10 mouse cellular contexts compared by ENCODE assay signal in genomic region chr12:86941734-86942486, GRCm38 (mm10). TPM values are rescaled to one million over a fixed set of nuclear protein-coding genes. Genes with fewer than 3 reads are reported as not detected.
A peak's percentile ranks its signal among the peaks of the same experiment; 100 is the strongest.
DNase-seq lines count a peak whose midpoint lies in the region; ATAC-seq lines count a peak whose summit lies in the region.
"Had no signal": no experiment of that assay in that cellular context is flagged by ENCODE, and none has a peak within 500 bp of the region (broad histone marks: within the 10 kb centered on the region; RNA-seq: fewer than 3 reads in every experiment).

No protein-coding gene starts in this region.

- H3K27ac ChIP-seq in heart, embryonic 13.5 days (replicated peaks), result peak overlapping the region; percentile 48
- peak overlapping the region; percentile 93 for H3K27ac ChIP-seq in midbrain, embryonic 15.5 days
- H3K27ac ChIP-seq in kidney, embryonic 16.5 days (ENCODE audit: low read length), result no peak overlapping the region
- H3K27ac ChIP-seq: liver, embryonic 13.5 days had no signal

- H3K36me3 ChIP-seq in heart, embryonic 13.5 days, result no peaks in the 10 kb centered on the region
- no peaks in the 10 kb centered on the region for H3K36me3 ChIP-seq in midbrain, embryonic 15.5 days (replicated peaks)
- no peaks in the 10 kb centered on the region for H3K36me3 ChIP-seq in kidney, embryonic 16.5 days (ENCODE audit: insufficient read depth, low read length)
- H3K36me3 ChIP-seq: liver, embryonic 13.5 days had no signal

- ATAC-seq in heart, embryonic 13.5 days (ENCODE audit: extremely low read depth, insufficient number of reproducible peaks, low FRiP score, low TSS enrichment), result no peak
- peak; percentile 83 for ATAC-seq in midbrain, embryonic 15.5 days (replicated peaks)
- no peak for ATAC-seq in kidney, embryonic 16.5 days (ENCODE audit: low FRiP score, low TSS enrichment)
- ATAC-seq in erythroblast, adult 5-6 weeks (replicated peaks; ENCODE audit: low FRiP score, poor library complexity, severe bottlenecking), result no peak

- DNase-seq in frontal cortex, adult 2 months (ENCODE audit: extremely low spot score in 1 of 2, low spot score in 1 of 2), result peak; percentile 54 to 68
- no peak for DNase-seq in frontal cortex, postnatal 10 days (ENCODE audit: low spot score in 2 of 2)
- DNase-seq in Muller cell, postnatal 12 days (ENCODE audit: inconsistent ontology term), result peak; percentile 83
- no peak for DNase-seq in frontal cortex, postnatal 36 days (ENCODE audit: low spot score in 2 of 2)
- DNase-seq: liver, embryonic 13.5 days had no signal

- H3K27me3 ChIP-seq in heart, embryonic 13.5 days (replicated peaks), result no peaks in the 10 kb centered on the region
- no peaks in the 10 kb centered on the region for H3K27me3 ChIP-seq in midbrain, embryonic 15.5 days (replicated peaks)
- H3K27me3 ChIP-seq in kidney, embryonic 16.5 days (ENCODE audit: insufficient read depth, low read length), result 0 out of 2 replicates have a peak, but pooled peaks cover 4% of the 10 kb centered on the region

- WGBS in heart, embryonic 13.5 days, result 54% methylated on average over 5 of the region's 5 CpGs
- 17% methylated on average over 5 of the region's 5 CpGs for WGBS in midbrain, embryonic 15.5 days
- 62% methylated on average over 5 of the region's 5 CpGs for WGBS in kidney, embryonic 16.5 days

- H3K4me1 ChIP-seq in heart, embryonic 13.5 days, result peaks cover 29% of the 10 kb centered on the region
- peaks cover 40% of the 10 kb centered on the region for H3K4me1 ChIP-seq in midbrain, embryonic 15.5 days
- H3K4me1 ChIP-seq in kidney, embryonic 16.5 days (ENCODE audit: insufficient read depth, low read length), result peaks cover 6% of the 10 kb centered on the region

- H3K9me3 ChIP-seq in heart, embryonic 13.5 days, result no peaks in the 10 kb centered on the region
- no peaks in the 10 kb centered on the region for H3K9me3 ChIP-seq in midbrain, embryonic 15.5 days
- H3K9me3 ChIP-seq in kidney, embryonic 16.5 days (ENCODE audit: low read length), result no peaks in the 10 kb centered on the region
- H3K9me3 ChIP-seq: liver, embryonic 13.5 days had no signal

- no peak overlapping the region for H3K9ac ChIP-seq in heart, embryonic 13.5 days
- H3K9ac ChIP-seq in midbrain, embryonic 15.5 days, result 0 out of 2 replicates have a peak overlapping the region, but pooled peaks have one; percentile 10
- H3K9ac ChIP-seq in kidney, embryonic 16.5 days (replicated peaks; ENCODE audit: low read length), result no peak overlapping the region
- H3K9ac ChIP-seq: liver, embryonic 13.5 days had no signal

- H3K4me2 ChIP-seq in heart, embryonic 13.5 days, result peak overlapping the region; percentile 39
- peak overlapping the region; percentile 28 for H3K4me2 ChIP-seq in midbrain, embryonic 15.5 days
- no peak overlapping the region for H3K4me2 ChIP-seq in kidney, embryonic 16.5 days (replicated peaks; ENCODE audit: low read depth, low read length)
- H3K4me2 ChIP-seq: liver, embryonic 13.5 days had no signal

- no peak overlapping the region for H3K4me3 ChIP-seq in heart, embryonic 13.5 days
- H3K4me3 ChIP-seq in midbrain, embryonic 15.5 days, result no peak overlapping the region
- no peak overlapping the region for H3K4me3 ChIP-seq in kidney, embryonic 16.5 days (ENCODE audit: low read length)
- H3K4me3 ChIP-seq: liver, embryonic 13.5 days had no signal

RNA-seq across cellular contexts. Expression of gene Cipc, which starts 4.9 kb away (rescaled TPM):
- polyA plus RNA-seq in frontal cortex, adult 2 months (2012; rRNA removed), result 76.1 and 78.2 TPM in 2 replicates
- 18.4 and 21.3 TPM in 2 replicates for polyA plus RNA-seq in heart, embryonic 13.5 days (2015; fragmentation: Nextera tagmentation; extraction: Ambion mirVana)
- 55.0 and 56.0 TPM in 2 replicates for polyA plus RNA-seq in midbrain, embryonic 15.5 days (2015; fragmentation: Nextera tagmentation; extraction: Ambion mirVana)
- polyA plus RNA-seq in kidney, embryonic 16.5 days (2015; fragmentation: Nextera tagmentation; extraction: Ambion mirVana), result 24.0 and 24.9 TPM in 2 replicates
- total RNA-seq in erythroblast, adult 5-6 weeks (2015; ENCODE audit: low replicate concordance), result 4.8 and 7.1 TPM in 2 replicates
- total RNA-seq in erythroblast, adult 5-6 weeks (2017; ENCODE audit: low replicate concordance), result 5.6 and 8.2 TPM in 2 replicates

RNA-seq across cellular contexts. Expression of gene Zdhhc22, which starts 48.3 kb away (rescaled TPM):
- polyA plus RNA-seq in frontal cortex, adult 2 months (2012; rRNA removed), result 35.4 and 41.3 TPM in 2 replicates
- polyA plus RNA-seq in heart, embryonic 13.5 days (2015; fragmentation: Nextera tagmentation; extraction: Ambion mirVana), result 0.04 and 0.09 TPM in 2 replicates
- 17.8 and 21.8 TPM in 2 replicates for polyA plus RNA-seq in midbrain, embryonic 15.5 days (2015; fragmentation: Nextera tagmentation; extraction: Ambion mirVana)
- 0.14 TPM in 1 of 2 replicates, not detected in the other for polyA plus RNA-seq in kidney, embryonic 16.5 days (2015; fragmentation: Nextera tagmentation; extraction: Ambion mirVana)
- total RNA-seq in erythroblast, adult 5-6 weeks (2015; ENCODE audit: low replicate concordance), result not detected in 2 replicates
- 0.43 TPM in 1 of 2 replicates, not detected in the other for total RNA-seq in erythroblast, adult 5-6 weeks (2017; ENCODE audit: low replicate concordance)
- polyA plus RNA-seq: liver, embryonic 13.5 days; testis, adult 2 months had no signal

RNA-seq across cellular contexts. Expression of gene Irf2bpl, which starts 57.3 kb away (rescaled TPM):
- 48.5 and 50.2 TPM in 2 replicates for polyA plus RNA-seq in frontal cortex, adult 2 months (2012; rRNA removed)
- polyA plus RNA-seq in heart, embryonic 13.5 days (2015; fragmentation: Nextera tagmentation; extraction: Ambion mirVana), result 32.7 and 34.1 TPM in 2 replicates
- 94.3 and 98.5 TPM in 2 replicates for polyA plus RNA-seq in midbrain, embryonic 15.5 days (2015; fragmentation: Nextera tagmentation; extraction: Ambion mirVana)
- 30.3 and 30.4 TPM in 2 replicates for polyA plus RNA-seq in kidney, embryonic 16.5 days (2015; fragmentation: Nextera tagmentation; extraction: Ambion mirVana)
- 0.21 and 0.77 TPM in 2 replicates for total RNA-seq in erythroblast, adult 5-6 weeks (2015; ENCODE audit: low replicate concordance)
- total RNA-seq in erythroblast, adult 5-6 weeks (2017; ENCODE audit: low replicate concordance), result 0.42 TPM in 1 of 2 replicates, not detected in the other

Comparison
In these comparisons a context has a peak if more than half of its experiments do, and no peak if none do; other contexts are left out.
1. DNase-seq: peak in frontal cortex, adult 2 months (2 of 2) and Muller cell, postnatal 12 days (single experiment); none in frontal cortex, postnatal 10 days (0 of 2) and frontal cortex, postnatal 36 days (0 of 2).
2. RNA of gene Zdhhc22, which starts 48.3 kb away (polyA plus RNA-seq): 35.4 to 41.3 TPM in frontal cortex, adult 2 months and 17.8 to 21.8 TPM in midbrain, embryonic 15.5 days; 0.04 to 0.09 TPM in heart, embryonic 13.5 days and 0.14 TPM in kidney, embryonic 16.5 days; every median in the first group is over 10 times any median in the second.